Mouse (Mus musculus) cerebellum, adult 11 months (tissue): ENCODE measurements at regions not wholly inside any gene's neighbourhood (a gene's known extent, or its start where the extent isn't known, plus 50 kb on each side); places are given as distances from the start of the nearest gene placed in this dataset.
A peak's percentile ranks its signal among the peaks of the same experiment; 100 is the strongest.

Experiments used
- DNase-seq: peaks from one replicate; pipeline ENCODE4 v3.0.0; 2022

GRCm38 (mm10) chr7:117859419-117859818 lies 256.6 kb downstream of the Rps15a start:
- no peak for DNase-seq

- no peak for DNase-seq
Observed at GRCm38 (mm10) chr7:117855955-117856354, 260.0 kb downstream of the Rps15a start.

- DNase-seq = no peak
Observed at GRCm38 (mm10) chr7:117853716-117854115, 262.3 kb downstream of the Rps15a start.

- DNase-seq = no peak
Observed at GRCm38 (mm10) chr7:117852866-117853265, 263.1 kb downstream of the Rps15a start.

- no peak for DNase-seq
Observed at GRCm38 (mm10) chr7:117850822-117851221, 265.2 kb downstream of the Rps15a start.

GRCm38 (mm10) chr7:117846041-117846440 lies 269.9 kb downstream of the Rps15a start:
- DNase-seq = no peak

- no peak for DNase-seq
Observed at GRCm38 (mm10) chr7:117842780-117843179, 273.2 kb downstream of the Rps15a start.

GRCm38 (mm10) chr7:117795035-117795434 lies 321.0 kb downstream of the Rps15a start:
- DNase-seq = no peak

- DNase-seq = no peak
Observed at GRCm38 (mm10) chr7:117793991-117794390, 322.0 kb downstream of the Rps15a start.

GRCm38 (mm10) chr7:117792456-117792855 lies 323.5 kb downstream of the Rps15a start:
- DNase-seq = no peak

GRCm38 (mm10) chr7:117778996-117779395 lies 337.0 kb downstream of the Rps15a start:
- no peak for DNase-seq

- no peak for DNase-seq
Observed at GRCm38 (mm10) chr7:117777921-117778320, 338.1 kb downstream of the Rps15a start.

GRCm38 (mm10) chr7:117771836-117772235 lies 344.2 kb downstream of the Rps15a start:
- no peak for DNase-seq

GRCm38 (mm10) chr7:117759506-117759905 lies 356.5 kb downstream of the Rps15a start:
- no peak for DNase-seq

- no peak for DNase-seq
Observed at GRCm38 (mm10) chr7:117757033-117757432, 359.0 kb downstream of the Rps15a start.

GRCm38 (mm10) chr7:117755830-117756229 lies 360.2 kb downstream of the Rps15a start:
- no peak for DNase-seq

- DNase-seq = peak; percentile 7
Observed at GRCm38 (mm10) chr7:117753296-117753695, 362.7 kb downstream of the Rps15a start.

GRCm38 (mm10) chr7:117752302-117753185 lies 363.4 kb downstream of the Rps15a start:
- DNase-seq = no peak

GRCm38 (mm10) chr7:117747991-117748390 lies 367.2 kb downstream of the Xylt1 start:
- DNase-seq = no peak

- DNase-seq = no peak
Observed at GRCm38 (mm10) chr7:117746393-117746792, 365.6 kb downstream of the Xylt1 start.

GRCm38 (mm10) chr7:117739706-117740105 lies 358.9 kb downstream of the Xylt1 start:
- no peak for DNase-seq

GRCm38 (mm10) chr7:117735699-117736020 lies 354.9 kb downstream of the Xylt1 start:
- DNase-seq = no peak

GRCm38 (mm10) chr7:117734994-117735698 lies 354.4 kb downstream of the Xylt1 start:
- DNase-seq = no peak

GRCm38 (mm10) chr7:117729067-117729466 lies 348.3 kb downstream of the Xylt1 start:
- no peak for DNase-seq
